Mouse (Mus musculus): ENCODE measurements around the gene Sem1.
"Not testable (repeated sequence)": the region's sequence is repeated elsewhere in the genome, so short reads cannot be mapped to it uniquely, and the experiment has no call there.

Sem1 gene

DNA sequence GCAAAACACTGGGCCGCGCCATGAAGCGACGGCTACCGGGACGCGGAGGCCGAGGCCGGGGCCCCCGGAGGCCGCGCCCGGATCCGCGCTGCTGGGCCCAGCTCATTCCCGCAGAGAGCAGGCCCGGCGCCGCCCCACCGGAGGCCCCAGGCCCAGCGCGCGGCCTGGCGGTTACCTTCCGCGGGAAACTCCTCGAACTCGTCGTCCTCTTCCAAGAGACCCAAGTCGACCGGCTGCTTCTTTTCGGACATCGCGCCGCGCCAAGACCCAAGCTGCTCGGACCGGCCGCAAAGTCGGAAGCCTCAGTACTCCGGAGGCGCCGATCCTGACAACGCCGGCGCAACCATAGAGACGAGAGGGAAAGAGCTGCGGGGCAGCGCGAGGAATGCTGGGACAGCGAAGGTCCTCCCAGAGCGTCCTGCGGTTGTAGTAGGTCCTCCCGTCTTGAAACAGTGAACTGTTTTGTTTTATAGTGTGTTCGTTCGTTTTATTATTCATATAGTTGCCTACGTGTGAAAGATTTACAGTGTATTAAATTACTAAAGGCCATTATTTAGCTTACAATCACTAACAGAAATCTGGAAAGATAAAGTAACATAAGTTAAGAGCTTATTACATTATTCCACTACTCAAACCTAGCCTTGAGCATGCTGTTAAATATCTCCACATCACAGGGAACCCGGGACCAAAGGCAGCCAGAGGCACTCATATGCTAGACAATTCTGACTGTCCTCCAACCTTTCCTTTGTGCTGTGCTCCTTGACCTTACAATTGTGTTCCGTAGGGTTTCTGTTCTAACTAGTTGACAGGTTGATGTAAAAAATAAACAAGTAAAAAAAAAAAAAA, at the start of gene Sem1:
TSS of gene Sem1 (minus strand) at position 360 of the 846 bp plus-strand sequence.
- DNase-seq = peak; percentile 95

DNA sequence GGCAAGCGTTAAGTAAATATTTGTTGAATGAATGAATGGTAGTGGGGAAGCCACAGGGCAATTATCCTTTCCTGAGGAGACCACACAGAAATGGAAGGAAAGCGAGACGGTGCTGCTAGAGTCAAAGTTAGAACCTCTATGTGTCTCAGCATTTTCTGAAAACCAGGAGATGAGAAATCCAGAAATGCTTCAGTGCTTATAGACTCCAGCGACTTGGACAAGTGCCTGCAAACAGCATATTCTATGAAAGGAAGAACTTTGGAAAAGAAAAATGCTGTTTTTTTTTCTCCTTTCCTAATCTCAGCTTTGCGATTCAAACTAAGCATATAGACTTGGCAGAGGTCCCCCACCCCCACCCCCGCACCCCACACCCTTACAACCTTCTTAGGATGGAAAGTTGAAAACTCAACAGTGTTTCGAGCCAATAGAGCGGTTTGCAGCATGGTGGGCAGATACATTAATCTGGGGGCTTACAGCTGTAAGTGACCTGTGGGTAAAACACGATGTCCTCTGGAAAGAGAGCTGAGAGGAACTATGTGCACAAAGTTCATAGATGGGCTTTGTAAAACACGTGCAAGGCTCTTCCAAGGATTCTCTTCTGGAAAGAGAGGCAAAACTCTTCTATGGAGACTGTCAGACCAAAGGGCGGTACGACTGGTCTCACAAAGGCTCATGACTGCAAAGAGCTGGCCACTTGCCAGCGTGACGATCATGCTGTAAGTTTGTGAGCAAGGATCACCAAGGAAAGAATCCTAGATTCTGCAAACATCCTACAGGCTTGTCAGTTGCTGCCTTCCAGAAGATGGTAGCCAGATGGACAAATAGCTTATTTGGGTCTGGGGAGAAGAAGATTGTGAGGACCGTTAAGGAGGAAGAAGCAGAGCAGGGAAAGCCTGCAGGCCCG, 44.6 kb upstream of the Sem1 start:
- DNase-seq = peak; percentile 62 to 66

DNA sequence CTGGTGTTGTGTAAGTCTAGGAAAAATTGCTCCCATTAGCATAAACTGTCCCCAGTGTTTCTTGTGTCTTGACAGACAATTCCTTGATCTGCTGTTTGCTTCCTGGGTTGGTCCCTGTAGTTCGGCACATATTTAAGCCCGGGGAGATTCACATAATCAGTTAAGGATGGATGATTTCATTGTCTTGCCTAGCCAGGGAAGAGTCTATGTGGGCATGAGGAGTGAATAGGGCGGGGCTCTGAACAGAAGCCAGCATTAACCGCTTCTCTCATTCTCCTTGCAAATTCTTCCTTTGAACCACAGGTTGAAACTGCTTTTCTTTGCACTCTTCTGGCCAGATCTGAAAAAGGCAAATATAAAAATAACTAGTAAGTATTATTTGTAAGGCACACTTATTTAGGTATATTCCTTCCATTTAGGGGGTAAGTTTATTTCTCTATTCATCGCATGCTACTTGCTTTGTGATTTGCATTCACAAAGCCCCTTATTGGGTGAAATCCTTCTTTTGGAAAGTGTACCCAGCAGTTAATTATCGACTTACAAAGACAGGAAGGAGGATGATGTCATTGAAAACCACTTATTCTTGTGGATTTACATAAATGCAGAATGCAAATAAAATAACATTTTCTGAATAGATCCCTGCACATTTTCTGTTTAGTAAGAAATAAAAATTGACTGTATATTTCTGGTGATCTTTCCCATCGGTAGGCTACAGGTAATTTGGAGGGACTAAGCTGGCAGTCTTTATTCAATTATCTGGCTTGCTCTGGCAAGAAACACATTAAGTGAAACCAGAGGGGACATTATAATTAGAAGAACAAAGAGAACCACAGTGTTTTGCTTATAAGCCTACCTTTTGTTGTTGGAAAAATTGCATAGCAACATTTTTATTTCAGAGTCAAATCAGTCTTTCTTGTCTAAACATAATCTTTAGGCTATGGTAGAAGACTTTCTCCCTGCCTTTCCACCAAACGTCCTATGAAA, 25.4 kb upstream of the Sem1 start:
- DNase-seq = no peak

DNA sequence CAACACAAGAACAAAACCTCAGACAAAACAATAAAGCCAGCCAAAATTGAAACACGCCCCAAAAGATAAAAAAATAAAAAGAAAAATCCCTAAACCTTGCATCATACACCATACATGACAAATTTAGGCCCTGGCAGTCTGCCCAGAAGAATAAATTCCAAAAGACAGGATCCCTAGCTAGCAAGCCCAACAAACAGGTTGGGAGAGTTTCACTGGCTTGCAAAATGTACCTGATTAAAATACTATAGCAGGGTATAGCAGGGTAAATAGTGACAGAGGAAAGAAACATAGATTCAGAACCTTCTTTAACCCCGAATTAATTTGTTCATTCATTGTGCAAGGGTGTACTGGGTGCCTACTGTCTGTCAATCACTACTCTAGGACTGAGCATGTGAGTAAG, 7.8 kb upstream of the Sem1 start:
- no peak for DNase-seq

DNA sequence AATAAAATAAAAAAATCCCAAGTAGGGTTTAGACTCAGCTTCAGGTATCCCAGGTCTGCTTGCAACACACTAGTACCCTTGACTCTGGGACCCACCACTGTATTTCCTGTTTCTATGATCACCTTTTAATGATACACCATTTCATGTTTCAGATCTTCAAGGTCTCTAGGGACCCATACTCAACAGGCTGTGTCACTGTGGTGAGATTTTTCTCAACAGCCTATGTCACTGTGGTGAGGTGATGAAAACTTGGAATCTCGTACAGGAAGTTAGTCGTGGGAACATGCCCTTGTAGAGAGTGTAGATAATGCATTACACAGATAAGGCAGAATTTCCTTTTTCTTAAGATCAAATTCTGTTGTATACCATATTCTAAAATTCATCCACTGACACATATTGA, 3.4 kb upstream of the Sem1 start:
- DNase-seq = no peak

DNA sequence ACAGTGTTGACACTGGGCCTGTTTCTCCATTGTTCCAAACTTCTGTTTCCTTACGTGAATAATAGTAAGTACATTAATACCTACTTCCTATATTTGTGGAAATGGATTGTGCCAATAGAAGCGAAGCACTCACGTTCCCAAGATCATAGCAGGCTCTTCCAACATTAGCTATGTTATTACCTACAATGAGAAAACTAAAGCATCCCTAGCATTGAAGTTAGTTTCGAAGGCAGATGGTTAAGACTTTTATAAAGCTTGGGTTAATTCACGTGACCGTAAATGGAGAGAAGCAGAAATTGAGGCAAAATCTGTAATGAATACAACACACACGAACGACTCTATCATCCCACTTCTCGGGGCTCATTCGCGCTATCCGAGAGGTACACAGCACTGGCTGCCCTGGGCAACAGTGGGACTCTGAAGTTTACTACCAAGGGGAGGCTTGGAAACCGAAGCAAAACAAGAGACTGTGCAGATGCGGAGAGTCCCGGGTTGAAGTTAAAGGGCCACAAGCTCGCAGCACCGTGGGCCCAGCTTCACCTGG, 650 bp downstream of the Sem1 start:
- DNase-seq = no peak

DNA sequence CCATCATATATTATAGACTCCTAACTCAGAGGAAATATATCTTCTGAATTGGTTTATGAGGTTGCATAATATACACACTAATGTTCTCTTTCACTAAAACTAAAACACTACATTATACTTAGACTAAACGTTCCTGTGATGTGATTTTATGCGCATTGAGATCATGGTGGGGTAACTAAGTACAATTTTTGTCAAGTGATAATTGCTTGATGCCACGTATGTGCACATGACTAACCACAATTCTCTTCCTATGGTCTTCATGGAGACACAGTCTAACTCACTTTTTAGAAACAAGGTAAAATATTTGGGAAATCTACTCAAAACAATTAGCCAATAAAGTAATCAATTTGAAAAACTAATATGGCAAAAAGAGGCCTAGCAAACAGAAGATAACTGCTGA, 1.2 kb downstream of the Sem1 start:
- DNase-seq = no peak

DNA sequence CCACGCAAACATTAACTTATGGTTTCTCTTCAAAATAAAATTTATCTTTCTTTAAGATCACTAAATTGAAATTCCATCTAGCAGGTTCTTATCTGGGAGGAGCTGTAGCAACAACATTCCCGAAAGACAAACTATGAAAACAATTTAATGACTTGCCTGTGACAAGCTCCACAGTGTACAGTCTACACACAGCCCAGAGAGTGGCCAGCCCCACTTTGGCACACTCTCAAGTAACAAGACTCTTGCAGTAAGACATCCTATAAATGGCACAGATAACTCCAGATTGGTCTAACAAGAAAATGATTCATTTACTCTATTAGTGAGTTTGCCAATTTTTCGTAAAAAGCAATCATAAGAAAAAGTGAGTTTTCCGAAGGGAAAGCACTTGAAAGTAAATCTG, 2.7 kb downstream of the Sem1 start:
- DNase-seq = no peak

DNA sequence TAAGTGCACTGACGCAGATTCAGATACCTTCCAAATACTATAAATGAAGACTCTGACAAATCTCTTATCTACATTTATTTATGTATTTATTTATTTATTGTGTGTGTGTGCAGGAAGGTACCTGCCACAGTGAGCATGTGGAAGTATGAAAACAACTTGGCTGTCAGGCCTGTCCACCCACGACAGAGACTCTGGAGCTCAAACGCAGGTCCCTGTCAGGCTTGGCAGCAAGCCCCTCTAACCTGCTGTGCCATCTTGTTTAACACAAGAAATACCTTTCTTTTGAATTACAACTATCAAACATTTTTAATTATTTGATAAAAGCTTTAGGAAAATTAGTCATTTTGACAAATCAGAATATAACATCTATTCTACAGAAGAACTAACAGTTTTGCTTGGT, 10.0 kb downstream of the Sem1 start:
- no peak for DNase-seq

DNA sequence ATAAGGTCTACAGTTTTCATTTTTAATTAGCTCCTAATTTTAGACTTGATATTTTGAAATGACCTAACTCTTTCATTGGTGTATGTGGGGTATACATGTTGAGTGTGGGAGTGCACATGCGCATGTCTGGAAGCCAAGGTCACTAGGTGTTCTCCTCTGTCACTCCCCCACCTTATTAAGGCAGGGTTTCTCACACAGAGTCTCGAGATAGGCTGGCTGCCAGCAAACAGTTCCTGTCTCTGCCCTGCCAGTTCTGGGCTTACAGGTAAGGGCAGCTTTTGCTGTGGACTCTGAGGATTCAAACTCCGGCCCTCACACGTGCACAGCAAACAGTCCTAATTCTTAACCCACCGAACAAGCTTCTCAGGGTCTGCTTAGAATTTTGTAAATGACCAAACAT, 14.8 kb downstream of the Sem1 start:
- no peak for DNase-seq

DNA sequence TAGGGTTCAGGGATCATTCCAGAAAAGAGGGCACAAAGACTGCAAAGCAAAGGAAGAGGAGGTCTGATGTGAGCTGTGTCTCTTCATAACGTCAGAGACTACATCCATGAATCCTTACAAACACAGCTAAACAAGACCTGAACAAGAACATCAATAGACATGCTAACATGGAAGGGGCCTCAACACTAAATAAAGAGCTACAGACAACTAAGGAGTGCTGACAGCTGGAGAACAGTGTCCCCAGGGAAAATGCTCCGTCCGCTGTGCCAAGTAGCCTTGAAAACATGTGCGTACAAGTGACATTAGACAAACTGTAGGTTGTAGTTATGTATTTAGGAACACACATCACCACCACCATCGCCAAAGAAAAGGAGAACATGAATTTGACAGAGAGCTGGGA, 15.7 kb downstream of the Sem1 start:
- peak in 1 of 2 experiments; percentile 10 for DNase-seq

DNA sequence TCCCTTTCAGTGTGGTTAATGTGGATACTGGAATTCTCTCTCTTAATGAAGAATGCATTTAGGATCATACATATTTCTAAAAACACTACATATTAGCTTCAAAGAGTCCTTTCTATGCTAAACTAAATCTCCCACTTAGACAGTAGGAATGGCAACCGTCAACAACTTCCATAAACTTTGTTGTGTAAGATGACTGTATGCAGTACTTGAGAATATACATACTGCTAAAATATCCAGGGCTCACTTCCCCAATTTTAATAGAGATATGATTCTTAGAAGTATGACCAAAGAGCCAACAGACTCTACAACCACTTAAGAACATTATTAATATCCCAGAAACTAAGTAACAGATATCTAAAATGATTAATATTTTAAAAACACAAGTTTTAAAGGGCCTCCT, 20.8 kb downstream of the Sem1 start:
- DNase-seq = no peak

DNA sequence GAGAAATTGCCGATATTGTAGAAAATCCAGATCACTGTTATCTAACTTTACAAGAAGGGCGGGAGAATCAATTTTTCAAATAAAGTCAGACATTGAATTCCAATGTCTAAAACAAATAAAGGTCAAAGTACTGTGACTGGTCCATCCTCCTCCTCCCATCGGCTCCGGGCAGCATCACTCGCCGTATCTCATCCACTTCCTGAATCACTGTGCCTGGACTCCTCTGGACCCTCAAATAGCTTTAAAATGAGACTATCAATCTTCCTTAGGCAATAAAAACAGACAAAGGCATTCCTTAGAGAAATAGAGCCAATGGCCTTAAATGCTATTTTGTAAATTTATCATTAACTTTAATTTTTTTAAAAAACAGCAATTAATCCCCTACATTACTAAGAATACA, 26.5 kb downstream of the Sem1 start:
- no peak for DNase-seq

DNA sequence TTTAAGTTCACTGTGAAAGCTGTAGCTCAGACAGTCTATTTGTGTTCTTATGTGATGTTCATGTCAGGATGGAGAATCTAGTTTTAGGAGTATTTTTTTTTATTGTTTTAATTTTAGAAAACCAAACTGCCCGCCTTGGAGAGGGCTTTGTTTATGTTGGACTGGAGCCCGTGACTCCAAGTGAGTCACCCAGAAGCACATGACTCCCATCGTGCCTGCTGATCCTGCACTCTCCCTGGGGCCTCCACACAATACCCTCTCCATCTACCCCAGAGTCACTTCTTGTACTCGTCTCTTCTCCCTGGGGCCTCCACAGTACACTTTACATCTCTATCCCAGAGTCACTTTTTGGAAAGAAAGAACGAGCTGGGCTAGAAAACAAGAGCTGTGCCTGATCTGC, 30.5 kb downstream of the Sem1 start:
- peak; percentile 9 to 12 for DNase-seq

DNA sequence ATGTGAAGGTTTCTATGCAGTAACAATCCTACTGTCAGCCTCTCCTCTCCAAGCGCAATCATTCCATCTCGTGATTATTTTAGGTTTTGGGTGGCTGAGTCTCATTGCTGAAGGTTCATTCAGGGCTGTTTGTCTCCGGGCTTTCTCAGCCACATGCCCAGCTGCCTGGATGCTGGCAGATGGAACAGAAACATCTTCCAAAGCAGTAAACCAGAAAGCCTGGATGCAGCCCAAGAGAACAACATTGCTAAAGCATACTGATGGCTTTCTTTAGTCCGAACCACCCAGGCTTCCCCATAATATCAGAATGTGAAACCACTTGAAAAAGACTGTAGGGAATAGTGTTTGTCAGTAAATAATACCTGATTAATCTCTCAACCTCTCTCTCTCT, 34.2 kb downstream of the Sem1 start:
- no peak for DNase-seq

DNA sequence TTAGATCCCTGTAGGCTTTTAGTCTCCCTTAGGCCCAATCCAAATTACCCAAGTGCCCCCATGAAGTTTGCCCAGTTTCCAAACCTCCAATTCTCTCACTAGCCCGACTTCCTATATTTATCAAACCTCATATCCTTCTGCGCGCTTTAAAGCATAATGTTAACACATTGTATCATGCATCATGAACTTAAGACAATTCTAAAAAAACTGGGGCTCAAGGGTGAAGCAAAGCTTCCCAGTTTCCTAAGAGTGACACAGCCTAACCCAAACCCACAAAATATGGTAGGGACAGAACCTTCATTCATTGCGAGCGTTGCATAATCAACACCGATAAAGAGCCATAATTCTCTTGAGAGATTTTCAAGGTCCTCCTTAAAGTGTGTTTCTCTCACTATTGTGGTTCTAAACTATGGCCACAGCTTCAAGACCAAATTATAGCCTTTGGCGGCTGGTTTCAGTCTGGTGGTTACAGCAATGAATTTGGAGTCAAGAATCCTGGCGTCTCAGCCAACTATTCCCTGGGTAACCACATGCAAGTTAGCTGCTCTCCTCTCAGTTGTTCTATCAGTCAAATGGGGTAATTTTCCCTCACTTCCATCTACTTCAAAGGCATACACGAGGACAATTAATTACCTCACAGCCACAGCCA, 34.7 kb downstream of the Sem1 start:
- DNase-seq = no peak

DNA sequence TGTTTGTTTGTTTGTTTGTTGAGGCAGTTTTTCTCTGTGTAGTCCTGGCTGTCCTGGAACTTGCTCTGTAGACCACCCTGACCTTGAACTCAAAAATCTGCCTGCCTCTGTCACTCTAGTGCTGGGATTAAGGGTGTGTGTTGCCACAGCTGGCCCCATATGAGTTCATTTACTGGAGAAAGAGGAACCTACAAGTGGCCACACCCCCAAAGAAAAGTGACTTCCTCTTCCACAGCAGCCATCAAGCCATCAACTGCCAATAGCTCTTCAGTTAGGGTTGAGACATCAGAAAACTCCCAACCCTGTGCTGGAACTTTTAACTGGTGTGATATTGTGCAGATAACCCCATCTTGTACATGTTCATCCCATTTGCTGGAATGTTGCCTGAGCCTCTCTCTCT, 36.3 kb downstream of the Sem1 start:
- DNase-seq = no peak

DNA sequence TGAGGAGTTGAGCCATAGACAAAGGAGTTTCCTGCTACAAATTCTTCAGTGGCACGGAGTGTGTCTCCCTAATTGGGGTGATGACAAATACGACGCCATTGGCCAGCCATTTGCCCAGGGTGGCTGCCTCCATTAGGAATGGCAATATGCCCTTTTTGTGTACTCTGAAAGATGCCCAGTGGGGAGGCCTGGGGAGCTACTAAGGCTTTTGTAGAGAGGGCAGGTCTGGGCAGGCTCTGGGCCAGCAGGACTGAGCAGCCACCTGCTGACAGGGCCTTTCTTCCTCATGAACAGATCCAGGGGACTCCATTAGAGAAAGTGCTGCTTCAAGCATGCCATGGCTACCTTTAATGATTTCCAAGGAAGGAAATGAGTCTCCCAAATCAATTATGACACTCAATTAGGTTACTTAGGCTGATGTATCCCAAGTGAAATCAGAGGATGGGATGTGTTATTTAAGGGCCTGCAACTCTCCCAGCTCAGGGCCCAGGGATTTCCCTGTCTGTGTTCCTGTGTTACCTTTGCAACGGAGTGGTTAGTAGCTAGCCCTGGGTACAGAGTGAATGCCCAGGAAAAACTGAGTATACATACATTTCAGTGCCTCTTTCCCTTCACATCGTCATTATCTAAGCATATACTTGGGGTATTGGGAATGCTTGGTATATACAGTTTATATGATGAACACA, 41.5 kb downstream of the Sem1 start:
- no peak for DNase-seq

DNA sequence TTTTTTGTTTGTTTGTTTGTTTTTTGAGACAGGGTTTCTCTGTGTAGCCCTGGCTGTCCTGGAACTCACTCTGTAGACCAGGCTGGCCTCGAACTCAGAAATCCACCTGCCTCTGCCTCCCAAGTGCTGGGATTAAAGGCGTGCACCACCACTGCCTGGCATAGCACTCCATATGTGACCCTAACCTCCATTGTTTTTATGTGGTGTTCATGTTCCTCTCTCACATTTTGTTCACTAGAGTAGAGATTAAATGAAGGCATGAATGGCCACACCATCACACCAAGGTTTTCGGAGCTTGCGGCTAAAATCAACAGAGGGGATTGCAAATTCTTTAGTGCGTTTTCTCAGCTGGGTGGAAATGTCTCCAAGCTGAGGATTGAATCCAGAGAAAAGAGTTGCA, 42.1 kb downstream of the Sem1 start:
- not testable (repeated sequence) for DNase-seq

Data from kidney, postnatal 4 days (tissue).